Mouse (Mus musculus) embryonic fibroblast, embryonic 13.5 days (primary cell): ENCODE data around the gene Def8. TPM values are rescaled to one million over a fixed set of nuclear protein-coding genes. Genes with fewer than 3 reads are reported as not detected.
A peak's percentile ranks its signal among the peaks of the same experiment; 100 is the strongest.
"Not testable (repeated sequence)": the region's sequence is repeated elsewhere in the genome, so short reads cannot be mapped to it uniquely, and the experiment has no call there.

Experiments
- H3K27ac ChIP-seq: 2 replicates; pipeline ENCODE4 v1.5.1; 2012; ENCODE audit warnings: low read length, control low read depth, inconsistent platforms; ENCODE audit not compliant: insufficient read depth
- H3K4me1 ChIP-seq: 2 replicates; pipeline ENCODE4 v1.6.1; 2011; ENCODE audit warnings: low read length; ENCODE audit not compliant: control insufficient read depth, insufficient read depth
- H3K4me3 ChIP-seq: 2 replicates; pipeline ENCODE4 v1.5.1; 2011; ENCODE audit warnings: mild to moderate bottlenecking, control low read depth, low read length; ENCODE audit not compliant: insufficient read depth
- CTCF ChIP-seq: IDR thresholded peaks from 2 replicates; pipeline ENCODE4 v1.5.1; 2011; ENCODE audit warnings: mild to moderate bottlenecking, control low read depth, low read length, moderate library complexity, borderline replicate concordance; ENCODE audit not compliant: insufficient read depth
- POLR2A ChIP-seq: IDR thresholded peaks from 2 replicates; pipeline ENCODE4 v1.6.1; 2011; ENCODE audit warnings: low read depth, mild to moderate bottlenecking, control low read depth, low read length, moderate library complexity
- polyA plus RNA-seq: library from polyadenylated mRNA; stranded (reverse); fragments of >200 nt; gene quantifications from 2 replicates; pipeline ENCODE4 v1.2.4, GENCODE M21; 2011; ENCODE audit warnings: low read depth; ENCODE audit not compliant: missing spikeins, insufficient read length

The Def8 gene
- polyA plus RNA-seq, 1 experiment: 36.4 TPM

- Histone ChIP-seq H3K27ac (no peak overlapping the region), H3K4me3 (no peak overlapping the region), H3K4me1 (no peaks in the 10 kb centered on the region)
- TF ChIP-seq POLR2A (no peak), CTCF (no peak)
Measured at GRCm38 (mm10) chr8:123431616-123432365, 8.5 kb downstream of the Def8 start.

- H3K4me3 ChIP-seq: no peak overlapping the region
- H3K4me1 ChIP-seq: no peaks in the 10 kb centered on the region
- no peak overlapping the region for H3K27ac ChIP-seq
- TF ChIP-seq CTCF (no peak), POLR2A (no peak)
Measured at GRCm38 (mm10) chr8:123432381-123432780, 9.1 kb downstream of the Def8 start.

- H3K27ac ChIP-seq, H3K4me3 ChIP-seq, H3K4me1 ChIP-seq: not testable (repeated sequence)
Measured at GRCm38 (mm10) chr8:123433241-123433974, 10.1 kb downstream of the Def8 start.

- Histone ChIP-seq H3K4me3 (no peak overlapping the region), H3K4me1 (no peaks in the 10 kb centered on the region; the same call in 1 of the 2 replicates), H3K27ac (no peak overlapping the region)
- no peak for TF ChIP-seq CTCF
- no peak for TF ChIP-seq POLR2A
Measured at GRCm38 (mm10) chr8:123441788-123442187, 18.5 kb downstream of the Def8 start.

GRCm38 (mm10) chr8:123442351-123442750, 19.0 kb downstream of the Def8 start:
- Histone ChIP-seq H3K4me1 (no peaks in the 10 kb centered on the region; the same call in 1 of the 2 replicates), H3K4me3 (no peak overlapping the region), H3K27ac (no peak overlapping the region)
- TF ChIP-seq POLR2A (peak; percentile 47), CTCF (no peak)

- TF ChIP-seq CTCF (peak; percentile 79; the same call in 1 of the 2 replicates), POLR2A (peak; percentile 61)
- Histone ChIP-seq H3K4me1 (no peaks in the 10 kb centered on the region; the same call in 1 of the 2 replicates), H3K27ac (peak overlapping the region; percentile 49), H3K4me3 (peak overlapping the region; percentile 85)
Measured at GRCm38 (mm10) chr8:123442871-123443575, 19.7 kb downstream of the Def8 start.

GRCm38 (mm10) chr8:123443576-123443921, 20.2 kb downstream of the Def8 start:
- H3K27ac ChIP-seq: peak overlapping the region; percentile 19
- H3K4me1 ChIP-seq: no peaks in the 10 kb centered on the region; the same call in 1 of the 2 replicates
- TF ChIP-seq POLR2A: no peak
- peak overlapping the region; percentile 85 for H3K4me3 ChIP-seq

- Histone ChIP-seq H3K27ac (no peak overlapping the region), H3K4me3 (0 out of 2 replicates have a peak overlapping the region, but pooled peaks have one; percentile 85), H3K4me1 (no peaks in the 10 kb centered on the region; the same call in 1 of the 2 replicates)
- TF ChIP-seq CTCF (no peak), POLR2A (no peak)
Measured at GRCm38 (mm10) chr8:123444131-123444530, 20.8 kb downstream of the Def8 start.

- Histone ChIP-seq H3K4me3 (no peak overlapping the region), H3K27ac (no peak overlapping the region), H3K4me1 (no peaks in the 10 kb centered on the region; the same call in 1 of the 2 replicates)
- TF ChIP-seq POLR2A (no peak), CTCF (no peak)
Measured at GRCm38 (mm10) chr8:123445981-123446380, 22.7 kb downstream of the Def8 start.

- Histone ChIP-seq H3K4me1 (no peaks in the 10 kb centered on the region; the same call in 1 of the 2 replicates), H3K27ac (no peak overlapping the region), H3K4me3 (no peak overlapping the region)
- TF ChIP-seq POLR2A: no peak
- TF ChIP-seq CTCF: no peak
Measured at GRCm38 (mm10) chr8:123446799-123447198, 23.5 kb downstream of the Def8 start.
